Mouse (Mus musculus) hindbrain, embryonic 15.5 days (tissue): ENCODE data around the gene Sh2d3c. TPM values are rescaled to one million over a fixed set of nuclear protein-coding genes. Genes with fewer than 3 reads are reported as not detected.

Experiments
- ATAC-seq: fragments of 200-750 bp; cut with Nextera tagmentation; 2 replicates; pipeline ENCODE4 v1.8.0; 2017; ENCODE audit warnings: low read depth, moderate number of reproducible peaks, moderate TSS enrichment; ENCODE audit not compliant: low FRiP score
- H3K27ac ChIP-seq: fragments of 300-500 bp; sonication (generic); replicated peaks from 2 replicates; pipeline ENCODE4 v1.5.1; 2015; ENCODE audit warnings: mild to moderate bottlenecking, inconsistent platforms
- H3K27me3 ChIP-seq: fragments of 300-500 bp; sonication (generic); 2 replicates; pipeline ENCODE4 v1.6.1; 2015; ENCODE audit warnings: control low read depth, inconsistent platforms
- H3K36me3 ChIP-seq: fragments of 300-500 bp; sonication (generic); 2 replicates; pipeline ENCODE4 v1.6.1; 2015; ENCODE audit warnings: control low read depth, inconsistent platforms
- H3K4me1 ChIP-seq: fragments of 300-500 bp; sonication (generic); replicated peaks from 2 replicates; pipeline ENCODE4 v1.6.1; 2015; ENCODE audit warnings: control low read depth, inconsistent platforms
- H3K4me2 ChIP-seq: fragments of 300-500 bp; sonication (generic); 2 replicates; pipeline ENCODE4 v1.6.1; 2015; ENCODE audit warnings: moderate library complexity, mild to moderate bottlenecking, inconsistent platforms
- H3K4me3 ChIP-seq: fragments of 300-500 bp; sonication (generic); 2 replicates; pipeline ENCODE4 v1.5.1; 2015; ENCODE audit warnings: mild to moderate bottlenecking, inconsistent platforms
- H3K9ac ChIP-seq: fragments of 300-500 bp; sonication (generic); 2 replicates; pipeline ENCODE4 v1.6.1; 2015; ENCODE audit warnings: inconsistent platforms
- H3K9me3 ChIP-seq: fragments of 300-500 bp; sonication (generic); 2 replicates; pipeline ENCODE4 v1.6.1; 2016; ENCODE audit warnings: control low read depth, inconsistent platforms
- WGBS: fragments of 180-500 bp; shearing (Covaris S2); methylation state at CpG from one replicate; pipeline ENCODE4 v1.1.7; 2015; 5-methylcytosine and 5-hydroxymethylcytosine counted together
- polyA plus RNA-seq: library from polyadenylated mRNA; unstranded; fragments of >200 nt; fragmentation: Nextera tagmentation; extraction: Ambion mirVana; gene quantifications from 2 replicates; pipeline ENCODE4 v1.2.1, GENCODE M21; 2015

The Sh2d3c gene
- polyA plus RNA-seq, 1 experiment from 2014 or later = 53.3 TPM

DNA sequence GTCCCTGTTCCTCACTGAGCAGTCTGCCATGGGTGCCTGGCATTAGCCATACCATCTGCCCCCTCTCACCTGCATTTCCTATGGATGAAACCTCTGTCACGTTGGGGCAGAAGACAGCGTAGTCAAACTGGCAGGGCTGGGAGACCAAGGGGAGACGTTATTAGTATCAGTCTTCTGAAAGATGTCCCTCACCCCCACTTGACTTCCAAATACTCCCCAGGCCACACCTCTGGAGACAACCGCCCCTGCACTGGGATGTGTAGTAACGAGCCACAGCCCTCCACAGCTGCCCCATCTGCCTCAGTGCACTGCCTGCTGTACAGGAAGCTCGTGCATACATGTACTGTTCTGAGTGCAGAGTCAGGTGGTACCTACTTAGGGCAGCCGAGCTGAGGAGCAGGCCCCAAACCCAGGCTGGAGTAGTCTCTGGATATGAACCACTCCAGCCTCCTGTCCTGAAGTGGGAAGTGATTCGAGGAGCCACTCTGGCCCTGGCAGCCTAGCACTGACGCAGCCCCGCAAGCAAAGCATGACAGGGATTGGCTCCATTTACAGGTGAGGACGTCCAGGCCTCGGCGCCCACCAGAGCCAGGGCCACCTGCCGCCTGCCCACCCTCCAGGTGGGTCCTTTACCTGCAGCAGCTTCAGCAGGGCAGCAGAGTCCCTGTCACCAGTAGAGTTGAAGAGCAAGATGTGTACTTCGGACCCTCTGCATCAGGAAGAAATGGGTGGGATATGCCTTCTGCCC is 36.0 kb upstream of the Sh2d3c start:
- Histone ChIP-seq H3K4me3 (no peak overlapping the region), H3K4me1 (peaks cover 8% of the 10 kb centered on the region), H3K27me3 (no peaks in the 10 kb centered on the region), H3K9ac (no peak overlapping the region), H3K36me3 (peaks cover 35% of the 10 kb centered on the region), H3K9me3 (no peaks in the 10 kb centered on the region), H3K4me2 (no peak overlapping the region), H3K27ac (no peak overlapping the region)
- ATAC-seq = no peak
- 93% methylated on average over 15 of the region's 15 CpGs for WGBS

DNA sequence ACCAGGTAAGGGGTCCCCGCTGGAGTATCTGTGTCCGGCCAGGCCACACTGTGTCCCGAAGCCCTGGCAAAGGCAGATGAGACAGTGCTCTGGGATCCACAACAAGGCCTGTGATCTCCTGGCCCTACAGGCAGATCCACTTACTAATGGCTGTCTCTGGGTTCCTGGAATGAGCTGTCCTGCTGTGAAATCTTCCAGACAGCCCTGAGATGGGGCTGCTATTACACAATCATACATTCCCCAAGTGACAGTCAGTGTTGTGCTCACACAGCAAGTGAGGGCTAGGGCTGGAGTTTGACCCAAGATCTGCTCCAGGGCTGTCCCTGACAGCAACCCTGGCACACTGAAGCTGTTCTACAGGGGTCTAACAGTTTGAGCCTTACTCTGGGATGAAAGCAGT is 35.0 kb upstream of the Sh2d3c start:
- Histone ChIP-seq H3K4me2 (no peak overlapping the region), H3K27ac (no peak overlapping the region), H3K4me1 (0 out of 2 replicates have a peak, but pooled peaks cover 3% of the 10 kb centered on the region), H3K9ac (no peak overlapping the region), H3K27me3 (no peaks in the 10 kb centered on the region), H3K9me3 (no peaks in the 10 kb centered on the region), H3K4me3 (no peak overlapping the region), H3K36me3 (peaks cover 35% of the 10 kb centered on the region)
- ATAC-seq = no peak
- WGBS = 94% methylated on average over 3 of the region's 3 CpGs

DNA sequence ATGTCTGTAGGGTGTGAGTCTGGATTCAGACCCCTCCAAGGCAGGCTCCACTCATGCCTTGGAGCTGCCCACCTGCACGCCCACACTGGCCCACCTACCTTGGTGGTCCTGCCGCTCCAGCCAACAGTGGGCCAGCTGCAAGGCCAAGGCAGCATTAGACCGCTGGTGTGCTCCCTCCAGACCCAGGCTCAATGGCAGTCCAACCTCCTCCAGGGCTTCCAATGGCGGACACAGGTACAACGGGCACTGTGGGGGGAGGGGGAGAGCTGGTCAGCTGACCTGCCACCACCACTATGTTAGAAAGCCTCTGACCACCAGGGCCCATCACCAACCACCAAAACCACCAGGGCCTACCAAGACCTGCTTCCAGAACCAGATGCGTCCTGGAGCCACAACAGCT is 34.2 kb upstream of the Sh2d3c start:
- ATAC-seq = no peak
- Histone ChIP-seq H3K27me3 (no peaks in the 10 kb centered on the region), H3K27ac (no peak overlapping the region), H3K4me1 (0 out of 2 replicates have a peak, but pooled peaks cover 9% of the 10 kb centered on the region), H3K9me3 (no peaks in the 10 kb centered on the region), H3K36me3 (peaks cover 35% of the 10 kb centered on the region), H3K4me2 (no peak overlapping the region), H3K9ac (no peak overlapping the region), H3K4me3 (no peak overlapping the region)
- 94% methylated on average over 6 of the region's 6 CpGs for WGBS

DNA sequence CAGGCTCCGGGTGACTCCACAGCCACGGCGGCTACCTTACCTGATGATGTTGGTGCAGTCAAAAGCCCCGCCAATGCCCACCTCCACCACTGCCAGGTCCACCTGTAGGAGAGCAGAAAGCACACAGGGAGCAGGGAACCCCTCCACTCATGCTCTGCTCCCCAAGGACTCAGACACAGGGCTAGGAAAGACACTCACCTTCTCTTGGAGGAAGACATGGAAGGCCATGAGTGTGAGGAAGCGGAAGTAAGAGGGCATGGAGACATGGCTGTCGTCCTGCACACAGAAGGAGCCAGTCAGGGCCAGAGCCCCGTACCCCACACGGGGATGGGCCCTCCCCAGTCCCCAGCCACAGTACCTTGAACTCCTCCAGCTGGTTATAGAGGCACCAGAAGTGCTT is 33.3 kb upstream of the Sh2d3c start:
- Histone ChIP-seq H3K27ac (no peak overlapping the region), H3K9me3 (no peaks in the 10 kb centered on the region), H3K4me3 (no peak overlapping the region), H3K4me2 (no peak overlapping the region), H3K36me3 (peaks cover 31% of the 10 kb centered on the region), H3K9ac (no peak overlapping the region), H3K27me3 (no peaks in the 10 kb centered on the region), H3K4me1 (peaks cover 15% of the 10 kb centered on the region)
- no peak for ATAC-seq
- WGBS = 93% methylated on average over 8 of the region's 8 CpGs

DNA sequence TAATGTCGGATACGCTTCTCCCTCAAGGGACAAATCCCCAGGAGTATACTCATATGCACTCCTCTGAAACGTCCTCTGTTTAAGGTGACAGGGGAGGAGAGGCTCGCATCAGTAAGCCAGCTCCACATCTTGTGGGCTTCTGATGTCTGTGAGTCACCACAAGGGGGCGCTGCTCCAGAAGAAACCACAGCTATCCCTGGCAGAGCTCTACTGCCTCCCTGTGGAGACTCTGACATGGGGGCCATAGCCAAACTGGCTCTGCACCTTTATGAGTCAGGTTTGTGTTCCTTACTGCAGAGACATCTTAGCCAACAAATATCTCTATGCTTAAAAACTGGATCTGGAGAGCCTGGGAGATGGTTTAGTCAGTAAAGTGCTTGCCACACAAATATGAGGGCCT is 31.4 kb upstream of the Sh2d3c start:
- no peak for ATAC-seq
- no peaks in the 10 kb centered on the region for H3K27me3 ChIP-seq
- H3K4me3 ChIP-seq = no peak overlapping the region
- no peak overlapping the region for H3K9ac ChIP-seq
- no peaks in the 10 kb centered on the region for H3K9me3 ChIP-seq
- WGBS = 14% methylated on average over 5 of the region's 5 CpGs
- no peak overlapping the region for H3K27ac ChIP-seq
- H3K4me2 ChIP-seq = no peak overlapping the region
- H3K36me3 ChIP-seq = peaks cover 27% of the 10 kb centered on the region
- peaks cover 23% of the 10 kb centered on the region for H3K4me1 ChIP-seq

DNA sequence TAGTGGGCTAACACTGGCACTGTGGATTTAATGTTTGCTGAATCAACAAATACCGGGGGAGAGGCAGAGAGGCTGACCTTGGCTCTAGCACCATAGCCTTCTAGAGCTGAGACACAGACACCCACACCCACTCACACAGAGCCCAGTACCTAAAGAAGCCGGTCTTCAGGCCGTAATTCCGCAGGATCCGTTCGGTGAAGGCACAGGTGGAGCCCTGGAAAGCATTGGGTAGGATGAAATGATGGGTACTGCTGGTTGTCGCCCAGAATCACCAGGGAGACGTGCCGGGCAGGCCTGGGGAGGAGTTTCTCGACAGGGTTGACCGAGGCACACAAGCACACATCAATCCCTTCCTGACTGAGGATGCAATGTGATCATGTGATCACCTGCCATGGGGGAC is 29.8 kb upstream of the Sh2d3c start:
- H3K27ac ChIP-seq = no peak overlapping the region
- no peaks in the 10 kb centered on the region for H3K27me3 ChIP-seq
- H3K9ac ChIP-seq = no peak overlapping the region
- peaks cover 23% of the 10 kb centered on the region for H3K4me1 ChIP-seq
- ATAC-seq = no peak
- WGBS = 85% methylated on average over 11 of the region's 11 CpGs
- peaks cover 15% of the 10 kb centered on the region for H3K36me3 ChIP-seq
- H3K4me3 ChIP-seq = no peak overlapping the region
- no peaks in the 10 kb centered on the region for H3K9me3 ChIP-seq
- H3K4me2 ChIP-seq = no peak overlapping the region

DNA sequence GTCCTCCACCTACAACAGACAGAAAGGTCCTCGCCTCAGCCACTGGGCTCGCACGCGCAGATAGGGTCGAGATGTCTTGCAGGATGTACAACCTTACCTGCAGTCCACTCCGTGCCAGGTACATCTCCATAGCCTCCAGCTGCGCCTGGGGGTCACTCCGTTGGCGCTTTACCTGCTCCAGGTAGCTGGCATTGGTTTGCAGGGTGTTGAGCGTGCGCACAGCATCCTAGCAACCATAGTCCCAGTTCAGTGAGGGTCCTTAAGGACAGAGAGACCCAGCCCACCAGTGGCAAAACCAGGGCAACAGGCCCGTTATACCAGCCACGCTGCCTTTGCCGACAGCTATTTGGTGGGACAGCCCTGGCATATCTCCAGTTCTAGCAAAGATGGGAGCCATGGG is 28.4 kb upstream of the Sh2d3c start:
- Histone ChIP-seq H3K27ac (no peak overlapping the region), H3K4me1 (peaks cover 23% of the 10 kb centered on the region), H3K9ac (no peak overlapping the region), H3K4me3 (0 out of 2 replicates have a peak overlapping the region, but pooled peaks have one; percentile 72), H3K4me2 (peak overlapping the region; percentile 68; the same call in 1 of the 2 replicates), H3K27me3 (no peaks in the 10 kb centered on the region), H3K36me3 (0 out of 2 replicates have a peak, but pooled peaks cover under 1% of the 10 kb centered on the region), H3K9me3 (no peaks in the 10 kb centered on the region)
- no peak for ATAC-seq
- WGBS = 93% methylated on average over 14 of the region's 14 CpGs

DNA sequence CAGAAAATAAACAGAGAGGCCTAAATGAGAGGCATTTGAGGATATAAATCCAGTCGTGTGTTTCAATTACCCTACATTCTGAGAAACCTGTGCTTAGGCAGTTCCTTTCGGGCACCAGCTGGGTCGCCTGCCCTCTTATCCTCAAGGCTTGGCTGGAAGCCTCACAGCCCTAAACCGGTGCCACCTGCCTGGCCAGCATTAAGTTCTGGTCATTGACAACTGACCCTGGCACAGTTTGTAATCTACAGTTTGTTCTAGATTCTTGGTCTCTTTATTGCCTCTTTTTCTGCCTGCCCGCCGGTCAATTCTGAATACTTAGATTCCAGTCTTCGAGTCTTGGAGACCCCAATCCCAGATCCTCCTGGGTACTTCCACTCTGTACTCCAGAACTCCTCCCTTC is 27.6 kb upstream of the Sh2d3c start:
- Histone ChIP-seq H3K27ac (0 out of 2 replicates have a peak overlapping the region, but pooled peaks have one; percentile 82), H3K36me3 (no peaks in the 10 kb centered on the region), H3K4me3 (peak overlapping the region; percentile 72), H3K4me1 (peaks cover 23% of the 10 kb centered on the region), H3K4me2 (peak overlapping the region; percentile 68), H3K27me3 (no peaks in the 10 kb centered on the region), H3K9me3 (no peaks in the 10 kb centered on the region), H3K9ac (peak overlapping the region; percentile 74)
- 22% methylated on average over 7 of the region's 7 CpGs for WGBS
- no peak; the same call in 1 of the 2 replicates for ATAC-seq

DNA sequence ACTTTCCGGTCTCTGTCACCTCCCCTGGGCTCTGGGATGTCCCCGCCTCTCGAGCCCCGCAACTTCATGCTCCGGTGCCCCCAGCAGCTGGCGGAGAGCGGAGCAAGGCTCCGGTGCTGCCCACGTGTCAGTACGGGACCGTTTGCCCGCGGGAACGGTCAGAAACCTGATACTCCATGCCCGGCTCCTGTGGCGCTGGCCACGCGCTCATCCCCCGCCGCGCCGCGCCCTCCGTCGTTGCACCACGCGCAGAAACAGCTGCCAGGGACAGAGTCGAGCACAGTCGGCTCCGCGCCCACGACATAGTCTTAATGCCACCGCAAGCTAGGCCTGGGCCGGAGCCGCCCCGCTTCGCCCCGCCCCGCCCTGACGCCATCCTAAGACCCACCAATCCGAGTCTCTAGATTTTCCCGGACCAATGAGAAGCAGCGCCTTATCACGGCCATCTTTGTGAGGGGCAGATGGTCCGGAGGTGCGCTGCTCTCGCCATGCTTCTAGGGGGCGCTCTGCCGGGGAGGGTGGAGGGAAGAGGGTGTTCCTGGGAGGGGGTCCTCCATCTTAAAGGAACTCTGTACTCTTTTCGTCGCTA is 26.9 kb upstream of the Sh2d3c start:
- Histone ChIP-seq H3K36me3 (no peaks in the 10 kb centered on the region), H3K4me2 (peak overlapping the region; percentile 68), H3K9me3 (no peaks in the 10 kb centered on the region), H3K27ac (peak overlapping the region; percentile 82), H3K4me1 (peaks cover 23% of the 10 kb centered on the region), H3K4me3 (peak overlapping the region; percentile 72), H3K27me3 (no peaks in the 10 kb centered on the region), H3K9ac (peak overlapping the region; percentile 74)
- ATAC-seq = peak; percentile 98
- under 1% methylated on average over 51 of the region's 51 CpGs for WGBS

DNA sequence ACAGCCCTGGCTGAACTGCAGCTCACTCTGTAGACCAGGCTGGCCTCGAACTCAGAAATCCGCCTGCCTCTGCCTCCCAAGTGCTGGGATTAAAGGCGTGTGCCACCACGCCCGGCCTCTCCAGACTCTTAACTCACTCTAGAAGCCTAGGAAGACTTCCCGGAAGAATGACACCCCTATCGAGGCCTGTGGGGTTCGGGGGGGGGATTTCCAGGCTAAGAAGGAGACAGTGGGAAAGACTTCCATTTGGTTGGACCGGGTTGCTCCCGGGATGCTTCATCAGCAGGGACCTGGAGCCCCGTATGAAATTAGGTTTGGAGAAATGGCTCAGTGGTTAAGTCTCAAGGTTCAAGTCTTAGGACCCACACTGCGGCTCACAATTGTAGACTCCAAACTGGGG is 26.2 kb upstream of the Sh2d3c start:
- no peaks in the 10 kb centered on the region for H3K27me3 ChIP-seq
- peak overlapping the region; percentile 66 for H3K27ac ChIP-seq
- H3K4me2 ChIP-seq = peak overlapping the region; percentile 68
- WGBS = 91% methylated on average over 12 of the region's 12 CpGs
- H3K9me3 ChIP-seq = no peaks in the 10 kb centered on the region
- H3K4me3 ChIP-seq = peak overlapping the region; percentile 72
- H3K9ac ChIP-seq = peak overlapping the region; percentile 17; the same call in 1 of the 2 replicates
- no peak for ATAC-seq
- peaks cover 21% of the 10 kb centered on the region for H3K4me1 ChIP-seq
- H3K36me3 ChIP-seq = no peaks in the 10 kb centered on the region

DNA sequence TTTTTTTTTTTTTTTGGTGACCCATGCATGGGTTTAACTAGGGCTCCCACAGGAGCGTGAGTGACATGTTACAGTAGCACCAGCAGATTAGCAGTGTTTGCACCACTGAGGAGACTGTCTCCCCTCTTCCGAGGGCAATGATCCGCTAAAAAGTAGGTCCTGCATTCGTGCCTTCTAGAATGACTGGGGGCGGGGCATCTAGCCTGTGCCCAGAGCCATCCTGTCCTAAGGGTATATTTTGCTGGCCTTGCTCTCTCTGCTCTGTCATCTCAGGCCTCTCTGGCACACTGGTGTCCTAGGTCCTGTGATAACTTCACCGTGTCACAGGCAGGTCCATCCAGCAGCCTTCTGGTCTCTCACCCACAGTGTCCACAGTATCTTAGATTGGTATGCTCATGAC is 21.2 kb upstream of the Sh2d3c start:
- no peak overlapping the region for H3K4me2 ChIP-seq
- ATAC-seq = no peak
- 79% methylated on average over 6 of the region's 6 CpGs for WGBS
- no peaks in the 10 kb centered on the region for H3K27me3 ChIP-seq
- no peaks in the 10 kb centered on the region for H3K9me3 ChIP-seq
- no peaks in the 10 kb centered on the region for H3K4me1 ChIP-seq
- H3K36me3 ChIP-seq = peaks cover 14% of the 10 kb centered on the region
- H3K4me3 ChIP-seq = no peak overlapping the region
- no peak overlapping the region for H3K27ac ChIP-seq
- H3K9ac ChIP-seq = no peak overlapping the region

DNA sequence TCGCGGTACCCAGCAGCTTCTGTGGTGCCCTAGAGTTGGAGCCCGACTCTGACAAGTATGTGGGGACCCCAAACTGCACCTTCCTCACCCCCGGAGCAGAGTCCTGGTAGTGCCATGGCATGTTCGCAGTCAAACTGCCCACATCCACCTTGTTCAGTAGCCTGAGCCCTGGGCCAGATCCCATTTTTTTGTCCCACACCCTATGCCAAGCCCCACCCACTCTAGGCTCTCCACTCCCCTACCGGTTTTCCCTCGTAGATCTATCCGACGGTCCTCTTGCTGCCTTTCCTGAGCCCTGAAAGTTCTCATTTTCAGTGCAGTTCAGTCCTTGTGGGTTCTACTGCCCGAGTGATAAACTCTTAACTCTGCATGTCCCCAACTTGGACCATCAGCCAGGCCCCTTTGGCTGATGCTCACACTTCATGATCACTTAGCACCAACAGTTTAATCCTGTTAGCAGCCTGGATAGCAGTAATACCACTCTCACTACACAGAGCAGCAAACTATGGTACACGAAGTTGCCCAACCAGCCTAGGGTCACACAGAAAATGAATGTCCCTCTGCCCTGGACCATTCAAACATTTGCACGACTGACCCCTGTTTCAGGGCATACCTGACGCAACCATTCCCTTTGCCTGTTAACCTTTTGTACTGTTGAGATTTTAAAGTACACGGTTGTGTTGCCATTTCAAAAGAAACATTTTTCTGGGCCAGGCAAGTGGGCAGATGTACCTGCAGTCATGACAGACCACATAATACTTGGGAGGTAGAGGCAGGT is 19.7 kb upstream of the Sh2d3c start:
- no peak overlapping the region for H3K4me3 ChIP-seq
- H3K4me2 ChIP-seq = no peak overlapping the region
- no peaks in the 10 kb centered on the region for H3K27me3 ChIP-seq
- no peaks in the 10 kb centered on the region for H3K4me1 ChIP-seq
- ATAC-seq = no peak
- 85% methylated on average over 14 of the region's 14 CpGs for WGBS
- no peak overlapping the region for H3K27ac ChIP-seq
- peaks cover 29% of the 10 kb centered on the region for H3K36me3 ChIP-seq
- H3K9ac ChIP-seq = no peak overlapping the region
- H3K9me3 ChIP-seq = no peaks in the 10 kb centered on the region
